Mouse (Mus musculus) embryo, embryonic 11.5 days (tissue): ENCODE results near the gene Tomm34.
A peak's percentile ranks its signal among the peaks of the same experiment; 100 is the strongest.
"Not testable (repeated sequence)": the region's sequence is repeated elsewhere in the genome, so short reads cannot be mapped to it uniquely, and the experiment has no call there.

ENCODE experiments used
- DNase-seq: peaks from one replicate; pipeline ENCODE4 v3.0.0-alpha.2; 2012; ENCODE audit warnings: low read depth, low spot score

Tomm34 gene

DNA sequence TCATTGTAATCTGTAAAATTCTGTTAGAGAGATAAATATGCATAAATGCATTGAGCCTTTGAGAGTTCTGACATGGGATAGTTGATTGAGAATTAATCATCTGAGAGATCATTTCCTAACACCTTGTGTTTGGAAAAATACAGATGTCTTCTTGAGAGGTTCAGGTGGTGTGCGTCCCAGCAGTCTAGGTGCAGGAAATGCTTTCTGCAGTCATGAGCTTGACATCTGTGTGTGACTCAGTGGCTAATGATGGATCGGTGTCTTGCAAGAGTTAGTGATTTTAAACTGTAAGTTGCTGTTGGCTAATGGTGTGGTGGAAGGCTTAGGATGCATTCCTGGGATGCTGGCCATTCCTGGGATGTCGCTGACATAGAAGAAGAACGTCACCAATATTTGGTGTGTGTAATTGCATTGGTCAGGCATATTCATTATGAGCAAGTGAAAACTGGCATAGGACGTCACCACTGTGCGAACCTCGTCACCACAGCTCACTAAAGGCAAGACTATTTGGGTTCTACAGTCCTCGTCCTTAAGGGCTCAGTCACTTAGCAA is 6.0 kb upstream of the Tomm34 start:
- no peak for DNase-seq

DNA sequence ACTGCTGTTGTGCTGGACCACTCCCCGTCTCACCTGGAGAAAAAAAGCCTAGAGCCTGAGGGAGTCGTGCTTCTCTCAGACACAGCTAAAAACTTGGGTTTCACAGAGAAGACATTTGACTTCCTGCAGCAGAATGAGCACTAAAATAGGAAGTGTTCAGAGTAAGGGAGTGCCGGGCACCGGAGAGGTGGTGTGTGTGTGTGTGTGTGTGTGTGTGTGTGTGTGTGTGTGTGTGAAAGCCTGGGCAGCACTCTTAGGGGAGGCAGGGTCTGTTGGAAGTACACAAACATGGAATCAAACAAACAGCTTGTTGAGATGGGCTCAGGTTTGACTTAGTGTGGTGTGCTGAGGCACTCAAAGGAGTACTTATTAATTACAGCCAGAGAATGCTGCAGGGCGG is 4.1 kb upstream of the Tomm34 start:
- DNase-seq = no peak

DNA sequence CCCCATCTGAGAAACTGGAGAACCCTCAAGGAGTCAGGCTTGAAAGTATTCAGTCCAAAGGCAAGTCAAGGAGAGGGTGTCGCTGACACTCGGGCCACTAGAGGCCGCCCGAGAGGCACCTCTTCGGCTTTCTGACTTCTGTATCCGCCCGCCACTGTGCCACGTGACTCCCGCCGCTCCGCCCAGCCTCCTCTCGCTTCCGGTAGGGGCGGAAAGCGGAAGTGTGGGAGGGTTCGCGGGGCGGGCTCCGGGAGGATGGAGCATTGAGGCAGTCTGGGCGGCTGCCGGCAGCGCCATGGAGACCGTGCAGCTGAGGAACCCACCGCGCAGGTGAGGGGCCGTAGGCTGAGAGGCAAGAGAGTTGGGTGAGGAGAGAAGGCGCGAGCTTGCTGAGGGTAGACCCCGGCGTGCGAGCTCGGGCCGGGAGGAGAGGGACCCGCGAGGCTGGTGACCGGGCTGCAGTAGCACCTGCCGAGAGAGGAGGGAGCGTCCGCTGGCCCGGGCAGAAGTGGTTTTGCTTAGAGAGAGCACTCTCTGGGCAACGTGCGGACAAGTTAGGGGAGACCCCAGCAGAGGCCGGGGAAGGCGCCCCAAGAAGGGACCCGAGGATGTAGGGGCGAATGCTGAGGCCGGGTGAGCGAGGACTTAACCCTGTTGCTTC is 3.1 kb upstream of the Tomm34 start:
- peak; percentile 96 for DNase-seq

- no peak for DNase-seq
These were observed 2.2 kb upstream of the Tomm34 start for GRCm38 (mm10) chr2:164073120-164073519.

DNA sequence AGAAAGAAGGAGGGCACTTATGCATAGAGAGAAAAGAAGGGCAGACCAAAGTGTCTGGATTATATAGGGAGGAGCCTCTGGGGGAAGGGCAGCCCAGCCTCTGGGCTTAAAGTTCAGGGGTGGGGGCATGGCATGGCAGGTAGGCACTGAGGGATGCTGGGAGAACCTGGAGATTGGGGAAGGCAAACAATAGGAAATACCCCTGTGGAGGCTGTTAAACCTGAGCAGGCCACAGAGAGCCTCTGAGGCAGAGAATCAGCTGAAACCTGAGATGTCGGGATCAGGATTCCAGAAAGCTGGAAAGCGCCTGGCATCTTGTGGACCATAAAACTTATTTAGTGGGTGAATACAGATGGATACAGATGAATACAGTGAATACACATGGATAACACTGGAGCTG is 1.1 kb upstream of the Tomm34 start:
- DNase-seq = no peak

- DNase-seq = not testable (repeated sequence)
These were observed 460 bp upstream of the Tomm34 start for GRCm38 (mm10) chr2:164071437-164071820.

DNA sequence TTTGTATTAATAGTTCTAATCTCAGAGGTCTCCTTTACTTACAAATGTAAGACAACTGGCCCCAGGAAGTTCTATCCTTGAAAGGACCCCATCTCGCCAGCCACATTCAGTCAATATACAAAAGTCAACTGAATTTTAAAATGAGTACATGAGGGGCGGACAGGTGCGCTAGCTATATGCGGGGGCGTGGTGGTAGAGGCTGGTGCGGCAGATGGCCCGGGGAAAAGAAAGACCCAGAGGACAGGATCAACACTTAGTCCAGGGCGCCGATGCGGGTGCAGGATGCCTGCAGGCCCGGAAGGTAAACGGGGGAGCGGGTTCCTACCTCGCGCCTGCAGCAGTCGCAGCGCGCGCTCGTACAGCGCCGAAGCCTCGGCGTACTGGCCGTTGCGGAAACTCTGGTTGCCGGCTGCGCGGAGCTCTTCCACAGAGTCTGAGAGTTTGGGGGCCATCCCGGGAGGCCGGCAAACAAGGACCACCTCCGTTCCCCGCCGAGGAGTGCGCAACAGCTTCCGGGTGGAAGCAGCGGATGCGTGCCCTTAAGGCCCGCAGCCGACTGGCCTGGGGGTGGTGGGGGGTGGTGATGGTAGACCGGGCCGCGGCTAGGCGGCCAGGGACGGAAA is 716 bp downstream of the Tomm34 start, which contains the start of gene Stk4:
Gene Stk4 (plus strand): TSS at position 181 of the 623 bp plus-strand sequence.
- no peak for DNase-seq

- DNase-seq = no peak
These were observed 11.2 kb downstream of the Tomm34 start for GRCm38 (mm10) chr2:164059634-164060235.

DNA sequence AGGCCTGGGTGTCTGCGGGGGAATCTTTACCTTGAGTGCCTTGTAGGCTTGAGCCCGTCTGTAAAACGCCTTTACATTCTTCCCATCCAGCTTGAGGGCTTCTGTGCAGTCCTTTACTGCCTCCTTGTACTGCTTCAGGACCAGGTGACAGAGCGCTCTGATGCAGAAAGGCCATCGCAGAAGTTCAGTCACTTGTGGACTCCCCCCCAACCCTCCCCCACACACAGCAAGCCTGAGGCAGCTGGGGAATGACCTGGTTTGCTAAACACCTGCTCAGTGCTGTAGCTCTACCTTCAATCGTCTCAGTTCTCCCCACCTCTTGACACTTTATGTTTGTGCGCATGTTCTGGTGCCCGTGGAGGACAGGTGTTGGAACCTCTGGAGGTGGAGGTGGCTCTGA is 16.3 kb downstream of the Tomm34 start:
- DNase-seq = no peak

DNA sequence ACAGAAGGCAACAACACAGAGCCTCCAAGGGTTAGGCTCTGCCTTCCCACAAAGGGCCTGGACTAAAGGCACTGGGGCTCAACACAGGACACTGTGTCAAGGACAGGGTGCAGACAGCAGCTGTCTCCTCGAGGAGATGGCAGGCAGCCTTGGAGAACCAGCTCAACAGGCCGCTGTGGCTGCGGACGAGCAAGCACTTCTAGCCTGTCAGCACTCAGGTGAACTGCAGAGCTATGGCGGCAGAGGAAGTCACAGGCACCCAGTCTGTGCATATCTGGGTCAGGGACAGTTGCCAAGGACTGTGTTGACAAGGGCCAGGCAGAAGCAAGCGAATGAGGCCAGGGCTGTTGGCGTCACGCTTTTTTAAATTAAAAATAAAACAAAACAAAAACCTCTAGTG is 17.2 kb downstream of the Tomm34 start:
- DNase-seq = no peak

DNA sequence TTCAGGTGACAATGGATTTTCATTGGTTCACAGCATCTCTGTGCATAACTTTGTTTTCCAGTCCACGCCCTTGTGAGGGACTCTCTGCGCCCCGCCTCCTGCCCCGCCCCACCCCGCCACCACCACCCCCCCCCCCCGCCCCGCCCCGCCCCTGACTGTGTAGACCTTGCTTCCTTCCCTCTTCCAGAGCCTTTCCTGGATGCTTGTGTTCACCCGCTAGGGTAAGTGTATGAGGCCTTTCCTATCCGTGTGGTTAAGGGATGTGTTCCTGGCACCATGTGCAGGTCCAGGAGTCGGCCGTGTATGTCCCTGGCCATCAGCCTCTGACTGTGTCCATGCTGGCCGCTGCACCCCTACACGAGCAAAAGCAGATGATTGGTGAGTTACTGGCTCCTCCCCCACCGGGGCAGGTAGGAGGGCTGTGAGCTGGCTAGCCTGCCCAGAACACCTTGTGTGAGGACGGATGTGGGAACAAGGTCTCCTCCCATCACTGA is 23.7 kb downstream of the Tomm34 start:
- peak; percentile 14 for DNase-seq

DNA sequence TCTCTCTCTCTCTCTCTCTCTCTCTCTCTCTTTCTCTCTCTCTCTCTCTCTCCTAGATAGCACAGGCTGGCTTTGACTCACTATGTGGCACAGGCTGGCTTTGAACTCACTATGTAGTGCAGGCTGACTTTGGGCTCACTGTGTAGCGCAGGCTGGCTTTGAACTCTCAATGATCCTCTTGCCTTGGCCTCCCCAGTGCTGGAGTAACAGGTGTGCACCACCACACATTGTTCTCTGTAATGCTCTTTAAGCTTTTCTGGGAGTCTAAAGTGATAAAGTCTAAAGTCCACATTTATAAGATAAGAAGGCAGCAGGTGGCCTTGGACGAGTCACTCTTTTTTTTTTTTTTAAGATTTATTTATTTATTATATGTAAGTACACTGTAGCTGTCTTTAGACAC is 29.4 kb downstream of the Tomm34 start:
- DNase-seq = no peak

DNA sequence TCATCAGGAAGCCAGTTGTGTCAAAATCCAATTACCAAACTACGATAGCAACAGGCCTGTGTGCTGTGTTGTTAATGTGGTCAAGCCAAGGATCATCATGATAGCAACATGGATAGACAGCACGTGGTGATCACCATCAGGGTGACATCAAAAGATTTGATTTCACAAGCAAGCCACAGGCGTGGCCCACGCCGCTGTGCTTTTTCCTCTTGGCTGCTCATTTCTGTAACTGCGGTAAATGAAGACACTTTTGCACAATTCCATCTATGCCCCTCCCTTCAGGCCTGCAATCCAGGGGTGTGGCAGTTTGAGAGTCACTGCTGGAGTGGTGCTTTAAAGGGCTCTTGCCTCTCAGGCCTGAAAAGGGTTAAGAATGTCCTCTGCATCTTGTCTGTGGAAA is 30.0 kb downstream of the Tomm34 start:
- DNase-seq = no peak

DNA sequence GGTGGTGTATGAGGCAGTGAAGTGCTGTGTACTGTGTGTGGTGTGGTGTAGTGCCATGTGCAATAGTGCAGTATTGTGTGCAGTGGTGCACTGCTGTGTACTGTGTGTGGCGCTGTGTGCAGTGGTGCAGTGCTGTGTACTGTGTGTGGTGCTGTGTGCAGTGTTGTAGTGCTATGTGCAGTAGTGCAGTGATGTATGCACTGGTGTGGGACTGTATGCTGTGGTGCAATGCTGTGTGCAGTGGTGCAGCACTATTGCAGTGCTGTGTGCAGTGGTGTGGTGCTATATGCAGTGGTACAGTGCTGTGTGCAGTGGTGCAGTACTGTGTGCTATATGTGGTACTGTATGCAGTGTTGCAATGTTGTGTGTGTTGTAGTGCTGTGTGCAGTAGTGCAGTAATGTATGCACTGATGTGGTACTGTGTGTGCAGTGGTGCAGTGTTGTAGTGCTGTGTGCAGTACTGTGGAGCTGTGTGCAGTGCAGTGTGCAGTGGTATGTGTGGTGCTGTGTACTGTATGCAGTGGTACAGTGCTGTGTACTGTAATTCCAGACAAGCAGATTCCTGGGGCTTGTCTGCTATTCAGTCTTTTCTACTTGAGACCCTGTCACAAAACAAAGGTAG is 32.5 kb downstream of the Tomm34 start:
- DNase-seq = no peak

DNA sequence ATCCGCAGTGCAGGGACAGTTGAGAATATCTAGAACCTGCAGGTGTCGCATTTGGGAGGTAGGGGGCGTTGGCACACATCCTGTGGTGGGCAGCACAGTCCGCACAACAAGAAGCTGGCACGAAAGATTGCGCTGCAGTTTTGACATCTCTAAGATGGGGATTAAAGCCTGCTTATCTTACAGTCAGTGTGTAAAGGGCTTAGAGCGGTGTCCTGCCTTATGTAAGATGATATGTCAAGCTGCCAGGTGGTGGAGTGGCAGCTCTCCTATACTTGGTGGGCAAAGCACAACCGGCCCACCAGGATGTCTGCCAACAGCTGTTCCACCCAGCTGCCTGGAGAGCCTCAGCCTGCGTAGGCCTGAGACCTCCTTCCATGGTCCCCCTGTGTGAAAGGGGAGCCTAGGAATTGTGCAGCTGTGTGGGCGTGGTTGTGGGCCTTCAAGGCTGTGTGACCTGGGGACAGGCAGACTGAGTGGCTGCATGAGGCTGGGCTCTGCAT is 34.4 kb downstream of the Tomm34 start:
- no peak for DNase-seq

- DNase-seq = no peak
These were observed 38.0 kb downstream of the Tomm34 start for GRCm38 (mm10) chr2:164032973-164033372.

- DNase-seq = no peak
These were observed 39.8 kb downstream of the Tomm34 start for GRCm38 (mm10) chr2:164031147-164031546.

DNA sequence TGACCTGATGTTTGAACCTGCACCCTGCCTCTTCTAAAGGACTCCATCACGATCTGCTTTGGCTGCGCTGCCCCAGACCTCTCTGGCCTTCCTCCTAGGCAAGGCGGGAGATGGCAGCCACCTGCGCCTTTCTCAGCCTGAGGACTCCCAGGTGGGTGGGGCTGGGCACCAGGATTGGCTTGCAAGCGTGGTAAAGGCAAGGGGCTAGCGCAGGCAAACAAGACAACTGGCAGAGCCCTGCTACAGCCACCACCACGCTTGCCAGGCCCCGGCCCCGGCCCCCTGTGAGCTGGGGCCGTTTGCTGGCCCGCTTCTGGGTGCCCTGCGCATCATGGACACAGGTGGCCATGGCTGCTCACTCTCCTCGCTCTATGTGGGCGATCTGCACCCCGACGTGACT is 45.8 kb downstream of the Tomm34 start, which contains the start of gene Pabpc1l:
Gene Pabpc1l (plus strand): TSS at position 301 of the 400 bp plus-strand sequence.
- DNase-seq = no peak

DNA sequence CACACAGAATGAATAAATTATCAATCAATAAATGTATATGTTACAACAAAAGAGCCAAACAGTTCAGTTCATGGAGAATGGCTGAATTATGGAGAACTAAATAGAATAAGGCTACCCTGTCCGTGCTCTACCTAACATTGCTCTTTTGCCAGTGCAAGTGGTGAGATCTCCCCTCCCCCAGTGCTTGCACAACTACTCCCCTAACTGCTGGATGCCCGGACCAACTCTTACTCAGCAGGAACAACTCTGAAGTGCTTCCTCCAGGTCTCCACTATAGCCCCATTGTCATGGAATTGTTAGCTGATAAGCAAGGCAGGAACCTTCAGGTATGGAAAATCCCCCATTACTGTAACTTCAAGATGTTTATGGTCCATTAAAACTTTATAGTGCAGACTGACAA is 48.9 kb downstream of the Tomm34 start:
- DNase-seq = no peak

DNA sequence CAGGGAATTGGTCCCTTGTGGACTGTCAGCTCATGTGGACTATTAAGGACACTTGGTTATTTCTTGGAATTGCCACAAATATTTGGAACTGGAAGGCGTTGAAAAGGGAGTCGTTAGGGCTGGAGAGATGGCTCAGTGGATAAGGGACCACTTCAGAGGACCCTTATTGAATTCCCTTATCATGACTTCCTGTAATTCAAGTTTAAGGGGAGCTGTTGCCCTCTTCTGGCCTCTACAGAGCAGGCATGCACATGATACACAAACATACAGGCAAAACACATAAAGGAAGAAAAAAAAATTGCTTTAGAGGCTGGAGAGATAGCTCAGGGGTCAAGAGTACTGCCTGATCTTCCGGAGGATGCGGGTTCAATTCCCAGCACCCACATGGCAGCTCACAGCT is 51.0 kb downstream of the Tomm34 start:
- DNase-seq = no peak

DNA sequence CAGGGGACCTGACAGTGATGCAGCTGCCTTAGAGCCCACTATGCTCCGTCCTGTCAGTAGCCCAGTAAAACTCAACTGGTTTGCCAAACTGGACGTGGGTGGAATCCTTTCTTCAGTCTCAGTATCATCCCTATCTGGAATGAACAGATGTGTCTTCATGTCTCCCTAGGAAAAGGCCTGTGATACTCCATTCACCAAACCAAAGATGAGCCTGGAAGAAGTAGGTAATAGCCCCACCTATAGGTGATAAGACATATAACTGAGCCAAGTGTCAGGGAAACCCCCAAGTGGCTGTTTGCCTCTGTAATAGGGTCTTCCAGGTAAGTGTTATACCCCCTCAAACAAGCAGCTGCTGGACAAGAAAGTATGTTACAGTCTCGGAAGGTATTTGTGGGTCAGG is 52.1 kb downstream of the Tomm34 start:
- DNase-seq = no peak

GRCm38 (mm10) chr2:164015304-164015703 is 55.7 kb downstream of the Tomm34 start:
- no peak for DNase-seq
